Mouse (Mus musculus) heart, postnatal 10 days (tissue): ENCODE measurements at regions not wholly inside any gene's neighbourhood (a gene's known extent, or its start where the extent isn't known, plus 50 kb on each side); places are given as distances from the start of the nearest gene placed in this dataset.
A peak's percentile ranks its signal among the peaks of the same experiment; 100 is the strongest.

Experiments used
- DNase-seq, 2 experiments: peaks; one replicate each; pipeline ENCODE4 v3.0.0; 2021
- intact Hi-C: fragments of 180-260 bp; cut with DNase I; formaldehyde crosslinking; loops from one replicate; pipeline ENCODE4 v1.15.1; 2025

DNA sequence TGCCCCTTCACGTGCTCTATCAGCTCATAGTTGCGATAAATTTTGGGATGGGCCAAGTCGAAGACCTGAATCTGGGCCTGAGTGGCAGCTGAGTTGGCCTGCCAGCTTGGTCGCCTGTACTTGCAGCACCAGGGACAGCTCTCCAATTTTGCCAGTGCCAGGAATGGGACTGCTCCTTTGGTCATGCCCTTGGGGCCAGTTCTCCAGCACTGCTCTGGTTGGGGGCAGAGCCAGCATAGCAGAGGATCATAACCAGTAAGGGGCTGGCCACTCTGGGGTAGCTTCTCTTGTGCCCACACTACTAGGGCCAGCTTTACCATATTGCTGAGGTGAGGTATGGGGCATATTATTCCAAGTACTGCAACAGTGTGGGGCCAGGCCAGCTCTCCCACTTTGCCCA lies 397.0 kb upstream of the Cadm2 start:
- intact Hi-C loops, result no loop called here
- DNase-seq, result peak in 1 of 2 experiments; percentile 5

DNA sequence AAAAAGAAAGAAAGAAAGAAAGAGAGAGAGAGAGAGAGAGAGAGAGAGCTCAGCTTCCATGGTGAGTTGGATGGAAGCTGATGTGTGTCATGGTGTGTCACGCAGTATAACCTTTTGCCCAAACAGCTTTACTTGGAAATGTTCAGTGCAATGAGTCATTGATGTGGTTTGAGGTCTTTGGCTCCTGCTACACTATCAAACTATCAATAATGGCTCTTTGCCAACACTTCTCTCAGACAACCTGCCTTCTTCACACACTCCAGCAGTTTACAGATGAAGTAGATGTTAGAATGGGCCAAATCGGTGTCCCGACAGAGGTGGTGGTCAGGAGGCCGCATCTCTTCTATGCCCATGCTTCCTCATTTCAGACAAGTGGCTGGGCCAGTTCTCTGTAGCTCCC lies 369.0 kb upstream of the Cadm2 start:
- no peak for DNase-seq
- intact Hi-C loops, result no loop called here

DNA sequence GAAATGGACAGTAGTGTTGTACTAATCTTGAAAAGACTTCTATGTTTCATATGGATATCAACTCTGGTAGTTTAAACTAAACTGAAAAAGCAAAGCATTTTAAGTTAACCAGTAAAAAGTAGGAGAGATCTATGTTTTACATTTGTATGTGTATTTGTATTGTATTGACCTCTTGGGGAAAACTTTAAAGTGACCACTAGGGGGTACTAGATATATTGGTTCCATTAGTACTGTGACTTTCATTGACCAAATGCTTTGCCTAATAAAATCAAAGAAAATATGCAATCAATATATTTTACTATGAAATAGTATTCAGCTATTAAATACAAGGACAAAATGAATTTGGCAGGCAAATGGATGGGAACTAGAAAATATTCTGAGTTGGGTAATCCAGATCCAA lies 355.9 kb upstream of the Cadm2 start:
- intact Hi-C loops, result no loop called here

DNA sequence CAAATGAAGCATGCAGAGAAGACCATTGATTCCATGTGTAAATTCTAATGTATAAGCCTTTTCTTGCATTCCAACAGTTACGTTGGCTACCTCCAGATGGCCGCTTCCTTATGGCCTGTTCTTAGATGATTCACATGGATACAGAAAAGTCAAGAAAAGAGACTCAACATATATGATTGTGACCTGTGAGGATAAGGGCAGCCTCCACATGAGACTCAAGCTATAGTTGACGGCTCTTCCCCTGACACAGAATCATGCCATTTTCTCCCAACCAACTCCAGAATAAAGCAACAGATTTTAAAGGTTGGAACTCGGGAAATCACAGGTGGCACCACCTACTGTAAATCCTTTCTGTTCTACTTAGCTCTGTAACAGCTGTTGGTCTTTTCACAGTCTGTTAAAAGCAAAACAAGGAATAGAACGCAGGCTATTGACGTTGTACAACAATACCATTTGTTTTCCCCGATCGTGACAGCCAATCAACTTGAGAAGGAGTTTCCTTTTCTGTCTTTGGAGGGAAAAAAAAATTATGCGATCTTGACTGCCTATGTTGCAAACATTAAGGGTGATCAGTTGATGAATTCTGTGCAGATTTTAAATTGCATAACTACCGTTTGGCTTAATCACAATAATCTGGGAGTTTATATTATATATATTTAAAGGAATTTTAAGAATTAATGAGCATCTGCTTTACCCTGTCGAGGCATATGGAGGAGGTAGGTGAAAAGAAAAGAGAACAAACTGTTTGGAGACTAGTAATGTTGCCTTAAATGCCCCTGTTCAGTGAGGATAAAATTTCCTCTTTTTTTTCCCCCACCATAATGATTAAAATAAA lies 347.8 kb upstream of the Cadm2 start:
- intact Hi-C loops, result no loop called here
- no peak for DNase-seq

More for the DNA sequence above, 355.9 kb upstream of the Cadm2 start:
- no peak for DNase-seq

DNA sequence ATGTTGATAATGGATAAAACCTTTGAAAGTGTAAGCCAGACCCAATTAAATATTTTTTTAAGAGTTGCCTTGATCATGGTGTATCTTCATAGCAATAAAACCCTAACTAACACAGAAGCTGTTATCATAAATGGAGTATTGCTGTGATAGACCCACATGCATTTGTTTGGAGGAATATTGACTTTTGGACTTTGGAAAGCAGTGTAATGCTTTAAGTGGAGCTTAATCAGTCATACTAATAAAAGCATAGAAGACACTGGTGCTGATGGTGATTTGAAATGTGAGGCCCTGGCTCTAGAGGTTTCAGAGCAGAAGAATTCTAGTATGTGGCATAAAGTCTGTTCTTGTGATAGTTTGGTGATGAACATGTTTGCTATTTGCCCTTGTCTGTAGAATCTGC lies 328.4 kb upstream of the Cadm2 start:
- intact Hi-C loops, result no loop called here

DNA sequence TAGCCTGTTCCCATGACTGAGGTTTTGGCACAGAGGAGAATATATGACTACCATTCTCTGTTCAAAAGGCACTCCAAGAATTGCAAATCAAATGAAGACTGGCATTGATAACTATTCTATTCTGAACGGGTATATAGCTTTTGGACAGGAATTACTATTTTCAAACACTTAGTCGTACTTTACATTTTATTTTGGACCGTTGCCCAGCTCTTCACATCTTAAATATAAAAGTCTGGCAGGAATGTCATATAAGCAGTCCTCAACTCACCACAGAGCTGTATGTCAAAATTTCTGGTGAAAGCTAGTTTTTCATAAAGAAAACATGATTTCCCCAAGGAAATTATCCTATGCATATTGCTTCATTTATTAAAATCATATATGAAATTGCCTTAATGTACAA lies 323.7 kb upstream of the Cadm2 start:
- DNase-seq, result no peak
- intact Hi-C loops, result no loop called here

More for the DNA sequence above, 328.4 kb upstream of the Cadm2 start:
- DNase-seq, result no peak

DNA sequence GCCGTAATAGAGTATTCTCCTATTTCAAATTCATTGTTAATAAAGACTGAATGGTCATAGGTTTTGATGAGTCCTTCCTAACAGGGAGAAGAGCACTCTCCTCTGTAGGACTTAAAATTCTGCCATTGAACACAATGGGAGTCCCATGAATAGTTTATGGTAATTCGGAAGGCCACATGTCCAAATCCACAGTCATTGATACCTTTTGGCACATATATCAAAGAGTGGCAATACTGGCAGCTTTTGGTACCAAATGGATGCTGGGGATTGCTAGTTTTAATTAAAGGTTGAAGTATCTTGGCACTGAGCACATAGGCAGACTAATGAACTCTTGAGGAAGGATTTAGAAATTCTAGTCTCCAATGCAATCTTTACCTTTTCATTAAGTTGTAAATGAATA lies 298.5 kb upstream of the Cadm2 start:
- no peak for DNase-seq
- intact Hi-C loops, result no loop called here

DNA sequence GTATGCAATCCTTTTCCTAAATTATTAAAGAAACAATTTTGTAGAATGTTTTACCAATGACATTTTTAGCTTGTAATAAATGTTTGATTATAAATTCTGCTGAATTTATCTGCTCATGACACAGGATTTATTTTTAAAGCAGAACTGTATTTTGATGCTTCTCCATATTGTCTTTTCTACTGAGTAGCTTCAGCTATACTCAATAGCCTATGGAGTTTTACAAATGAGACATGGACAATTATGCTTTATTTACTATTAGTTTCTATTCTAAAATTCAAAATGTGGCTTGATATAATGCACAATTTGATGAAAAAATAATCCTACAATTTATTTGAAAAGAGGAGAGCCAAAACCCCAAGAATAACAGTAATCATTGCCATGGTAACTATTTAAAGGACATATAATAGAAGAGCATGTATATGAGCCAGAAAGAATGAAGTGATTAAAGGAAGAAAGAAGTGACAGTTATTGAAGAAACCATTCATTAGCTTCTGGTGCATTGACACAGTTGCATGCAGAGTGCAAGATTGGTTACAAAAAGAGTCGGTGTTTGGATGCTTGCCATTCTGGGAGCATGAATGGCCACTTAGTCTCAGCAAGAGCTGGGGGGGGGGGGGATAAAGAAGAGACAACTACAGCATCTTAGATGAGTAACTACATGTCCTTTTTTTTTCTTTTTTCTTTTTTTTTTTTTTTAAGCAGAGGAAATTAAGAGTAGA lies 250.8 kb upstream of the Cadm2 start:
- intact Hi-C loops, result no loop called here
- DNase-seq, result no peak

DNA sequence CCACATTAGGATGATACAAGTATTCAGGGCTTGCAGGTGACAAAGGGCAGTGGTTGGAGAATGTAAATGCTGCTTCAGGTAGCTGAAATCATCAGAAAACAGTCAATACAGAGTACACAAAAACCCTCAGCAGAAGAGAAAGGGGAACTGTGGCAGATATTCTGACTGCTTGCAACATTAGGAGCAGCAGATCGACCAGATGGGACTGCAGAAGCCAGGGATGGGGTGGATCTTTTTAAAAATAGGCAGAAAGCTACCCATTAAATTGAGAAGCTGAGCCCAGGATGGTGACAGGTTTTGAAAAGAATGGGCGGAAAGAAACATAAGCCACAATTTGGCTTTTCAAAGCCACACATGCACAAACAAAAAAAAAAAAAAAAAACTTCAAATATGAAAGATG lies 229.5 kb upstream of the Cadm2 start:
- DNase-seq, result no peak

DNA sequence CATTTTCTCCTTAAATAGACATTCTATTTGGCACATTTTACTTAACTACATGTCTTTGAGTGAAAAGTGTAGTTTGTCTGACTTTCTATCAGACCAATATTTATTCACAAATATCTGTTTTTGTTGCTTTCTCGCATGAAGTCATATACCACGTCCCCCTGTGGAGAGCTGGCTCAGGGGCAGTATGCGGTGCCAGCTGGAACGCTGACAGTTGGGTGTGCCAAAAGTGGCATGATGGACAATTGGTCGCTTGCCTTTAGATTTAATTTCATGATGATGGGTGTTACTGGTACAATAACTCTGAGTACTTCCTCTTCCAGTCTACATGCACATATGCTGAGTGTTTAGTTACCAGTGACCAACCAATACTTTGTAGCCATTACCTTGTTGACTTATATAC lies 223.8 kb upstream of the Cadm2 start:
- no peak for DNase-seq
- intact Hi-C loops, result no loop called here

More for the DNA sequence above, 229.5 kb upstream of the Cadm2 start:
- intact Hi-C loops, result no loop called here

DNA sequence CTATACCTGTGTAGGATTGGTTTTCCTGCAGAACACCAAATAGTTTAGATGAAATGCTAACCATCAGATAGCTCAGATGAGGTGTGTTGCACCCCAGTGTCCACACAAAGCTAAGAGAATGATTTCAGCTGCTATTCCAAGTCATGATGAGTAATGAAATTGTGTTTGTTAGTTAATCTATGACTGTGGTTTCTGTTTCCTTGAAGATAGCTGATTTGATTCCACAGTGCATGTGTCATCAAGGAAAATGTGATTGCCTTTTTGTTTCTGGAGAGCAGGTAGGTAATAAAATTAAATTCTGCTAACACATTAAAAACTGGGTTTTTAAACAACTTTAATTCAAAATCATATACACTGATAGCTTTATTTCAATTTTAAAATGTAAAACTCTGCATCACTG lies 176.5 kb upstream of the Cadm2 start:
- no peak for DNase-seq
- intact Hi-C loops, result no loop called here

DNA sequence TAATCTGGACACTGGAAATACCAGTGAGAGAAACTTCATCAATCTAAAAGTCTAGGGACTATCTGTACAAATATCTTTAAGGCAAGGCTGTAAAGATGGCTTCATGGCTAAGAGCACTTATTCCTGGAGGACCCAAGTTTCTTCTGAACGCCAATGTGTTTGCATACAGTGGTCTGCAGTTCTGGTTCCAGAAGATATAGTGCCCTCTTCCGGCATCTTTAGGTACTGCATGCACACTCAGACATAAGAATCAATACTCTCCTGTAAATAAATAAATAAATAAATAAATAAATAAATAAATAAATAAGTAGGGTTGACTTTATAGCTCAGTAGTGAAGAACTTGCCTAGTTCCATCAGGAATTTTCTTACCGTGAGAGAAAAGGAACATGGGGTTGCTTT lies 155.4 kb upstream of the Cadm2 start:
- intact Hi-C loops, result no loop called here
- DNase-seq, result peak in 1 of 2 experiments; percentile 5

DNA sequence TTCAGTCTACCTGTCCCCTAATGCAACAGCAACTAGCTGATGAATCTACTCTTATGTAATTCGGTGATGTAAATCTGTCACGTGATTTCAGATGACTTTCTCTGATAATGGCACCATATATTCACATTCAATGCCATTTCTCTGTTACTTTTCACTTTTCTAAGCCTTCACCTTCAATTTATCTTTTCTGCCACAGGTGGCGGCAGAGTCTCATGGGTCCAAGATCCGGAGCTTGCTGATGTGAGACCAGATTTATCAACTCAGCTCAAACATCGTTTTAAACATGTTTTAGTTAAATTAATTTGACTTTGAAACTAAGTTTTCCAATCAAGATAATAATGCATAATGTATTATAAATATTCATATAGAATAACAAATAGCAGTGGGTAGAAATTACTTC lies 148.4 kb upstream of the Cadm2 start:
- DNase-seq, result no peak
- intact Hi-C loops, result no loop called here

DNA sequence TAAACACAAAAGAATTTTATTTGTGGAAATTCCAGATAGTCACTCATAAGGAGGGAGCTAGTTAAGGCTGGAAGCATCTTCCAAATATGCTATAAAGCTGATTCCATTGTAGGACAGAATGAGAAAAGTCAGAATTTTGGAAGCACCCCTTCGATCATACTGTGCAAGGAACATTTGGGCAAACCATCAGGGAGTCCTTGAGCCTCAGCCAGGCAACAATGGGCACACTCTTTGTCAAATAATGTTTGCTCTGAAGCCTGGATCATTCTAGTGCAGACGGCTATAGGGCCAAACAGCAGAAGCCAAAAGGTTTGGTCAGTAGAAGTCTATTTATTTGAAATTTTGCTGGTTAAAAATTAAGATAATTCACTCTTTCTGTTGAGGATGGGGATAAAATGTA lies 114.7 kb upstream of the Cadm2 start:
- no peak for DNase-seq
- intact Hi-C loops, result no loop called here

DNA sequence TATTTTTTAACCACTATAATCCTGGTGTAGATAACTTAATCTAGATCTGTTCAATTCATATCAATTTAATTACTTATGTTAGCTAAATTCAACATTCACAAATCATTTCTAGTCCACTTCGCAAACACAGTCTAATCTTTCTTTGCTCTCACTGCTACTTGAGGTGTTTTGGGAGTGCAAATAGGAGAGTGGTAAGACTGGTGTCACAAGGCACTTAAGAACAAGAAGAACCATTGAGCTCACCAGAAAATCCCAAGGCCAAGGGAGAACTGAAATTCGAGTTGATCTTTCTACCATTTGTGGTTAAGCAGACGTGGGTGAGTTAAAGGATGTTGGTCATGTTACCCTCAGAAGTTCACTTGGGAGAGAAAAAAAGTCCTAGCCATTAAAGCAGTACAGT lies 77.9 kb upstream of the Cadm2 start:
- DNase-seq, result no peak
- intact Hi-C loops, result no loop called here
